Mouse (Mus musculus) small intestine, adult 2 months (tissue): ENCODE results near the gene Atf1. TPM values are rescaled to one million over a fixed set of nuclear protein-coding genes. Genes with fewer than 3 reads are reported as not detected.

ENCODE experiments used
- H3K27ac ChIP-seq: fragments of 200-500 bp; 2 replicates; pipeline ENCODE4 v1.5.1; 2012; ENCODE audit warnings: low read depth, low read length, control low read depth, inconsistent platforms; ENCODE audit not compliant: insufficient read depth
- H3K27me3 ChIP-seq: fragments of 200-500 bp; 2 replicates; pipeline ENCODE4 v1.6.1; 2012; ENCODE audit warnings: mild to moderate bottlenecking, moderate library complexity, low read length, inconsistent platforms; ENCODE audit not compliant: control insufficient read depth, insufficient read depth
- H3K36me3 ChIP-seq: fragments of 200-500 bp; 2 replicates; pipeline ENCODE4 v1.6.1; 2012; ENCODE audit warnings: mild to moderate bottlenecking, low read length, control low read depth, inconsistent platforms; ENCODE audit not compliant: control insufficient read depth, insufficient read depth
- H3K4me1 ChIP-seq: fragments of 200-500 bp; 2 replicates; pipeline ENCODE4 v1.6.1; 2012; ENCODE audit warnings: low read length, inconsistent platforms, mixed read lengths; ENCODE audit not compliant: control insufficient read depth, insufficient read depth, insufficient read length
- H3K4me3 ChIP-seq: fragments of 200-500 bp; 2 replicates; pipeline ENCODE4 v1.5.1; 2012; ENCODE audit warnings: low read depth, mild to moderate bottlenecking, control low read depth, inconsistent platforms, low read length, moderate library complexity
- CTCF ChIP-seq: fragments of 200-500 bp; IDR thresholded peaks from 2 replicates; pipeline ENCODE4 v1.5.1; 2012; ENCODE audit warnings: low read depth, mild to moderate bottlenecking, control low read depth, inconsistent platforms, low read length, moderate library complexity, mixed read lengths; ENCODE audit not compliant: insufficient replicate concordance, insufficient read length; ENCODE audit errors: extremely low read depth
- POLR2A ChIP-seq: fragments of 200-500 bp; IDR thresholded peaks from 2 replicates; pipeline ENCODE4 v1.6.1; 2012; ENCODE audit warnings: low read depth, mild to moderate bottlenecking, control low read depth, inconsistent platforms, low read length, moderate library complexity
- WGBS: fragments of 180-500 bp; shearing (Covaris S2); methylation state at CpG from one replicate; pipeline ENCODE4 v1.1.7; 2018; 5-methylcytosine and 5-hydroxymethylcytosine counted together
- polyA plus RNA-seq: library from polyadenylated mRNA; depleted of rRNA; stranded (reverse); fragments of >200 nt; gene quantifications from 2 replicates; pipeline ENCODE4 v1.2.3, GENCODE M21; 2012

The Atf1 gene
- polyA plus RNA-seq, 1 experiment: 41.8 TPM

- no peak for TF ChIP-seq POLR2A
- no peak for TF ChIP-seq CTCF
- Histone ChIP-seq H3K4me1 (no peaks in the 10 kb centered on the region), H3K36me3 (peaks cover 51% of the 10 kb centered on the region), H3K27me3 (no peaks in the 10 kb centered on the region), H3K4me3 (no peak overlapping the region), H3K27ac (no peak overlapping the region)
- WGBS: 85% methylated on average over 11 of the region's 11 CpGs
Observed at GRCm38 (mm10) chr15:100215092-100215491, 12.5 kb upstream of the Atf1 start.

- Histone ChIP-seq H3K4me3 (no peak overlapping the region), H3K27me3 (no peaks in the 10 kb centered on the region), H3K36me3 (peaks cover 41% of the 10 kb centered on the region), H3K27ac (no peak overlapping the region), H3K4me1 (no peaks in the 10 kb centered on the region)
- TF ChIP-seq CTCF (no peak), POLR2A (no peak)
- 89% methylated on average over 9 of the region's 9 CpGs for WGBS
Observed at GRCm38 (mm10) chr15:100216173-100216572, 11.4 kb upstream of the Atf1 start.

- H3K4me3 ChIP-seq: no peak overlapping the region
- H3K36me3 ChIP-seq: peaks cover 28% of the 10 kb centered on the region
- no peaks in the 10 kb centered on the region for H3K4me1 ChIP-seq
- H3K27ac ChIP-seq: no peak overlapping the region
- 96% methylated on average over 3 of the region's 3 CpGs for WGBS
- H3K27me3 ChIP-seq: no peaks in the 10 kb centered on the region
- TF ChIP-seq POLR2A (no peak), CTCF (no peak)
Observed at GRCm38 (mm10) chr15:100218018-100218417, 9.6 kb upstream of the Atf1 start.

- WGBS: 63% methylated on average over 1 of the region's 1 CpGs
- TF ChIP-seq CTCF (no peak), POLR2A (no peak)
- H3K27ac ChIP-seq: no peak overlapping the region
- no peak overlapping the region for H3K4me3 ChIP-seq
- peaks cover 19% of the 10 kb centered on the region for H3K36me3 ChIP-seq
- H3K4me1 ChIP-seq: no peaks in the 10 kb centered on the region
- H3K27me3 ChIP-seq: no peaks in the 10 kb centered on the region
Observed at GRCm38 (mm10) chr15:100219396-100219795, 8.2 kb upstream of the Atf1 start.

- Histone ChIP-seq H3K27me3 (no peaks in the 10 kb centered on the region), H3K27ac (no peak overlapping the region), H3K4me3 (no peak overlapping the region), H3K4me1 (no peaks in the 10 kb centered on the region), H3K36me3 (peaks cover 4% of the 10 kb centered on the region; the same call in 1 of the 2 replicates)
- TF ChIP-seq POLR2A: no peak
- 25% methylated on average over 7 of the region's 7 CpGs for WGBS
Observed at GRCm38 (mm10) chr15:100220916-100221315, 6.7 kb upstream of the Atf1 start.

- WGBS: 91% methylated on average over 4 of the region's 4 CpGs
- H3K4me1 ChIP-seq: peaks cover 2% of the 10 kb centered on the region; the same call in 1 of the 2 replicates
- no peaks in the 10 kb centered on the region for H3K36me3 ChIP-seq
- no peak for TF ChIP-seq POLR2A
- TF ChIP-seq CTCF: no peak
- no peaks in the 10 kb centered on the region for H3K27me3 ChIP-seq
- H3K4me3 ChIP-seq: no peak overlapping the region
- H3K27ac ChIP-seq: no peak overlapping the region
Observed at GRCm38 (mm10) chr15:100225381-100225780, 2.2 kb upstream of the Atf1 start.

- Histone ChIP-seq H3K27ac (no peak overlapping the region), H3K27me3 (no peaks in the 10 kb centered on the region), H3K36me3 (no peaks in the 10 kb centered on the region), H3K4me3 (no peak overlapping the region), H3K4me1 (peaks cover 5% of the 10 kb centered on the region; the same call in 1 of the 2 replicates)
- 85% methylated on average over 1 of the region's 1 CpGs for WGBS
- TF ChIP-seq CTCF (no peak), POLR2A (no peak)
Observed at GRCm38 (mm10) chr15:100225891-100226290, 1.7 kb upstream of the Atf1 start.
